Comparison of ENCODE assay signal across 13 mouse cellular contexts in the genomic region with DNA sequence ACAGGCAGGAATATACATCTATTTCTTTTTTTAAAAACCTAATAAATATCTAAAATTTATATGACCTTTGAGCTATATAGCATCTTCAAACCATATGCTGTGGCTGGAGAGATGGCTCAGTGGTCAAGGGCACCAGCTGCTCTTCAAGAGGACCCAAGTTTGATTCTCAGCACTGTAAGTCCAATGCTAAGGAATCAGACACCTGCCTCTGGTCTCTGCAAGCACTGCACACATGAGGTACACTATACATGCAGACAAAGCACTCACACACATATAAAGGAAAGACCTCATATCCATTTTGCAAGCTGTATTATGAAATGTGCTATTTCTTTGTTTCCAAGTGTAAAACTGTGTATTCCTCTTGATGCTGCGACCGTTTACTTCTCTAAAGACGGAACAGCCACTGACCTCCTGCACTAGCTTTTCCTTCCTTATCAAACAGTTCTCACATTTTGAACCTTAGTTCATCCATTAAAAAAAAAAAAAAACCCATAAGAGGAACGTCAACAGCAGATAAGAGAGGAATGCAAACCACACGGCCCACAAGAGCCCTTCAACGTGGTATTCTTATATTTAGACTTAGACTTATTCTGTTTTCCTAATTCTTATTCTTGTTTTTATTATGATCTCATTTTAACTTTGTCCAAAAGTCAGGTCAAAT. TPM values are rescaled to one million over a fixed set of nuclear protein-coding genes. Genes with fewer than 3 reads are reported as not detected.
A peak's percentile ranks its signal among the peaks of the same experiment; 100 is the strongest.
DNase-seq lines count a peak whose midpoint lies in the region; ATAC-seq and TF ChIP-seq lines count a peak whose summit lies in the region.
"Had no signal": no experiment of that assay in that cellular context is flagged by ENCODE, and none has a peak within 500 bp of the region (broad histone marks: within the 10 kb centered on the region; RNA-seq: fewer than 3 reads in every experiment).

No protein-coding gene starts in this region.

- no peak; the same call in none of the 2 replicates for ATAC-seq in lung, embryonic 14.5 days (ENCODE audit: insufficient read depth)
- ATAC-seq in lung, embryonic 16.5 days (ENCODE audit: low read depth): peak; percentile 57
- ATAC-seq: activated CD4-positive, CD25-positive, alpha-beta regulatory T cell, adult 4 months; intestine, embryonic 15.5 days had no signal

- no peaks in the 10 kb centered on the region for H3K27me3 ChIP-seq in lung, embryonic 14.5 days (ENCODE audit: insufficient read depth, low read length)
- no peaks in the 10 kb centered on the region for H3K27me3 ChIP-seq in lung, embryonic 16.5 days (ENCODE audit: control insufficient read depth, insufficient read depth, low read depth, low read length)
- H3K27me3 ChIP-seq in cerebellum, adult 2 months (ENCODE audit: control insufficient read depth, insufficient read depth, low read length): no peaks in the 10 kb centered on the region
- H3K27me3 ChIP-seq in midbrain, embryonic 10.5 days (ENCODE audit: low read depth, poor library complexity, severe bottlenecking): no peaks in the 10 kb centered on the region
- H3K27me3 ChIP-seq: heart, embryonic 12.5 days; intestine, embryonic 15.5 days; midbrain, embryonic 12.5 days had no signal

- no peak overlapping the region for H3K4me2 ChIP-seq in lung, embryonic 14.5 days
- H3K4me2 ChIP-seq in lung, embryonic 16.5 days (ENCODE audit: low read depth, low read length): no peak overlapping the region
- H3K4me2 ChIP-seq: heart, embryonic 12.5 days; intestine, embryonic 15.5 days; midbrain, embryonic 12.5 days had no signal

- no peak overlapping the region for H3K4me3 ChIP-seq in lung, embryonic 14.5 days (ENCODE audit: low read depth, low read length)
- no peak overlapping the region for H3K4me3 ChIP-seq in lung, adult 2 months (replicated peaks; ENCODE audit: extremely low read depth, low read depth, low read length)
- H3K4me3 ChIP-seq in lung, embryonic 16.5 days (ENCODE audit: low read length): no peak overlapping the region
- H3K4me3 ChIP-seq in cerebellum, adult 2 months (replicated peaks; ENCODE audit: insufficient read depth, low read depth, low read length): no peak overlapping the region
- H3K4me3 ChIP-seq in midbrain, embryonic 10.5 days: no peak overlapping the region
- H3K4me3 ChIP-seq: heart, embryonic 12.5 days; intestine, embryonic 15.5 days; layer of hippocampus, adult 2 months; midbrain, embryonic 12.5 days had no signal

- 25% methylated on average over 6 of the region's 6 CpGs for WGBS in lung, embryonic 14.5 days
- WGBS in lung, adult 2 months: 43% methylated on average over 6 of the region's 6 CpGs
- WGBS in lung, embryonic 16.5 days: 22% methylated on average over 6 of the region's 6 CpGs
- WGBS in cerebellum, adult 2 months: 90% methylated on average over 6 of the region's 6 CpGs
- WGBS in midbrain, embryonic 10.5 days: 91% methylated on average over 6 of the region's 6 CpGs

- peaks cover 5% of the 10 kb centered on the region; the same call in 1 of the 2 replicates for H3K36me3 ChIP-seq in lung, embryonic 14.5 days (ENCODE audit: insufficient read depth)
- H3K36me3 ChIP-seq in lung, embryonic 16.5 days (ENCODE audit: control insufficient read depth, insufficient read depth, low read length): 0 out of 2 replicates have a peak, but pooled peaks cover 2% of the 10 kb centered on the region
- H3K36me3 ChIP-seq in midbrain, embryonic 10.5 days: peaks cover 14% of the 10 kb centered on the region
- H3K36me3 ChIP-seq: midbrain, embryonic 12.5 days had no signal

- no peak for TF ChIP-seq CTCF in lung, embryonic 14.5 days (IDR thresholded peaks at IDR 0.05; ENCODE audit: low read depth)
- TF ChIP-seq CTCF in lung, adult 2 months (IDR thresholded peaks at IDR 0.05; ENCODE audit: insufficient read depth, low read length): no peak
- TF ChIP-seq CTCF in cerebellum, adult 2 months (IDR thresholded peaks at IDR 0.05; ENCODE audit: borderline replicate concordance, insufficient read depth, low read depth, low read length): no peak

- no peak for TF ChIP-seq POLR2A in lung, adult 2 months (IDR thresholded peaks at IDR 0.05; ENCODE audit: borderline replicate concordance, extremely low read depth, low read depth, low read length)
- TF ChIP-seq POLR2A in cerebellum, adult 2 months (IDR thresholded peaks at IDR 0.05; ENCODE audit: borderline replicate concordance, insufficient read depth, low read length): no peak

- 0 out of 2 replicates have a peak overlapping the region, but pooled peaks have one; percentile 54 for H3K27ac ChIP-seq in lung, embryonic 14.5 days (ENCODE audit: low read depth)
- H3K27ac ChIP-seq in lung, embryonic 16.5 days (ENCODE audit: low read length): peak overlapping the region; percentile 69
- H3K27ac ChIP-seq in cerebellum, adult 2 months (ENCODE audit: insufficient read depth, low read length): no peak overlapping the region
- no peak overlapping the region for H3K27ac ChIP-seq in midbrain, embryonic 10.5 days (replicated peaks)
- H3K27ac ChIP-seq: intestine, embryonic 15.5 days; layer of hippocampus, adult 2 months; midbrain, embryonic 12.5 days had no signal

- no peaks in the 10 kb centered on the region for H3K9me3 ChIP-seq in lung, embryonic 14.5 days (ENCODE audit: low read depth, low read length)
- no peaks in the 10 kb centered on the region for H3K9me3 ChIP-seq in lung, embryonic 16.5 days (ENCODE audit: control insufficient read depth, low read length)
- no peaks in the 10 kb centered on the region for H3K9me3 ChIP-seq in midbrain, embryonic 10.5 days (replicated peaks)
- H3K9me3 ChIP-seq: heart, embryonic 12.5 days; intestine, embryonic 15.5 days; midbrain, embryonic 12.5 days had no signal

- H3K9ac ChIP-seq in lung, embryonic 14.5 days: no peak overlapping the region
- no peak overlapping the region for H3K9ac ChIP-seq in lung, embryonic 16.5 days (ENCODE audit: low read length)
- H3K9ac ChIP-seq: heart, embryonic 12.5 days; intestine, embryonic 15.5 days; midbrain, embryonic 12.5 days had no signal

- DNase-seq in heart, adult 11 months: peak; percentile 80
- no peak for DNase-seq in heart, adult 18-20 months
- peak; percentile 24 for DNase-seq in lung, embryonic 14.5 days
- no peak for DNase-seq in lung, adult 2 months
- DNase-seq in cerebellum, adult 2 months: no peak
- no peak for DNase-seq in cerebellum, adult 9-11 months
- DNase-seq in midbrain, embryonic 10.5 days (ENCODE audit: low spot score): no peak

- peaks cover 9% of the 10 kb centered on the region; the same call in 1 of the 2 replicates for H3K4me1 ChIP-seq in lung, embryonic 14.5 days (ENCODE audit: insufficient read depth)
- H3K4me1 ChIP-seq in lung, adult 2 months (ENCODE audit: control insufficient read depth, insufficient read depth, low read length): peaks cover 11% of the 10 kb centered on the region
- H3K4me1 ChIP-seq in lung, embryonic 16.5 days (replicated peaks; ENCODE audit: control insufficient read depth, insufficient read depth, low read length): peaks cover 11% of the 10 kb centered on the region
- no peaks in the 10 kb centered on the region for H3K4me1 ChIP-seq in cerebellum, adult 2 months (ENCODE audit: control insufficient read depth, insufficient read depth, low read length)
- no peaks in the 10 kb centered on the region for H3K4me1 ChIP-seq in midbrain, embryonic 10.5 days
- H3K4me1 ChIP-seq: intestine, embryonic 15.5 days; midbrain, embryonic 12.5 days had no signal

RNA-seq across cellular contexts. Expression of a gene that starts 11.0 kb away (rescaled TPM):
- 10 to 100 TPM; 17.5 to 17.9 TPM for total RNA-seq in heart, adult 18-20 months (2021)
- 20.0 and 25.2 TPM in 2 replicates for polyA plus RNA-seq in lung, embryonic 14.5 days (2014; fragmentation: Nextera tagmentation; extraction: Ambion mirVana)
- 8.0 and 10.7 TPM in 2 replicates for polyA plus RNA-seq in lung, adult 2 months (2012; rRNA removed)
- 22.9 and 23.1 TPM in 2 replicates for polyA plus RNA-seq in lung, embryonic 16.5 days (2015; fragmentation: Nextera tagmentation; extraction: Ambion mirVana)
- polyA plus RNA-seq in cerebellum, adult 2 months (2012; rRNA removed): 10.2 and 10.8 TPM in 2 replicates
- 6.3 and 6.5 TPM in 2 replicates for polyA plus RNA-seq in midbrain, embryonic 10.5 days (2016; fragmentation: Nextera tagmentation; extraction: Ambion mirVana)

Comparison
In these comparisons a context has a peak if more than half of its experiments do, and no peak if none do; other contexts are left out.
1. DNase-seq: peak in heart, adult 11 months (single experiment) and lung, embryonic 14.5 days (single experiment); none in heart, adult 18-20 months (0 of 2), lung, adult 2 months (single experiment), cerebellum, adult 2 months (0 of 2), cerebellum, adult 9-11 months (single experiment) and midbrain, embryonic 10.5 days (single experiment).
2. H3K27ac ChIP-seq: peak in lung, embryonic 14.5 days (single experiment) and lung, embryonic 16.5 days (single experiment); none in cerebellum, adult 2 months (single experiment) and midbrain, embryonic 10.5 days (single experiment).